8 mouse cellular contexts compared by ENCODE assay signal in genomic region chr11:78826442-78827013, GRCm38 (mm10). TPM values are rescaled to one million over a fixed set of nuclear protein-coding genes. Genes with fewer than 3 reads are reported as not detected.
DNase-seq lines count a peak whose midpoint lies in the region; ATAC-seq lines count a peak whose summit lies in the region.

TSS of gene Lyrm9 (plus strand) at chr11:78826584.

- under 1% methylated on average over 28 of the region's 51 CpGs for whole genome bisulfite sequencing in hindbrain, embryonic 16.5 days
- WGBS in macrophage (ENCODE audit: missing documents), result 1% methylated on average over 51 of the region's 51 CpGs

- no peaks in the 10 kb centered on the region for H3K9me3 ChIP-seq in hindbrain, embryonic 16.5 days (ENCODE audit: control insufficient read depth, low read length)

- H3K36me3 ChIP-seq in hindbrain, embryonic 16.5 days (ENCODE audit: control insufficient read depth, insufficient read depth, low read length), result no peaks in the 10 kb centered on the region
- no peaks in the 10 kb centered on the region for H3K36me3 ChIP-seq in macrophage (ENCODE audit: inconsistent target)

- H3K9ac ChIP-seq in hindbrain, embryonic 16.5 days (ENCODE audit: low read depth, low read length), result peak within 1 kb of the TSS; percentile 84

- no peaks in the 10 kb centered on the region for H3K27me3 ChIP-seq in hindbrain, embryonic 16.5 days (replicated peaks; ENCODE audit: control insufficient read depth, insufficient read depth, low read length)

- H3K27ac ChIP-seq in hindbrain, embryonic 16.5 days (ENCODE audit: low read depth, low read length), result peak within 1 kb of the TSS; percentile 86
- H3K27ac ChIP-seq in macrophage, result peak within 1 kb of the TSS; percentile 42

- peak; percentile 90 for ATAC-seq in hindbrain, embryonic 16.5 days

- H3K4me1 ChIP-seq in hindbrain, embryonic 16.5 days (ENCODE audit: control insufficient read depth, insufficient read depth, low read depth, low read length), result peaks cover 7% of the 10 kb centered on the region

- no peaks in the 10 kb centered on the region for H3K79me2 ChIP-seq in macrophage (ENCODE audit: inconsistent target)

- H3K4me3 ChIP-seq in hindbrain, embryonic 16.5 days (ENCODE audit: low read length), result peak within 1 kb of the TSS; percentile 76
- peak within 1 kb of the TSS; percentile 47 for H3K4me3 ChIP-seq in macrophage (ENCODE audit: inconsistent target)

- peak; percentile 93 for DNase-seq in T-cell, adult 2 months (ENCODE audit: low spot score)
- peak; percentile 97 for DNase-seq in cerebellum, postnatal 36 days
- DNase-seq in gastrocnemius, adult 18-20 months (ENCODE audit: low spot score), result peak; percentile 98
- peak; percentile 95 to 97 for DNase-seq in left cerebral cortex, adult 18-20 months (ENCODE audit: low spot score in 2 of 2)
- peak; percentile 92 for DNase-seq in right cerebral cortex, adult 18-20 months
- peak; percentile 95 for DNase-seq in urinary bladder, postnatal 14 days (ENCODE audit: low spot score)

- H3K4me2 ChIP-seq in hindbrain, embryonic 16.5 days (ENCODE audit: low read length), result peak within 1 kb of the TSS; percentile 76

RNA-seq across cellular contexts. Expression of gene Lyrm9, which starts in this region (rescaled TPM):
- 10 to 100 TPM; 12.3 to 17.3 TPM for total RNA-seq in gastrocnemius, adult 18-20 months (2021)
- 36.2 and 48.4 TPM in 2 replicates for polyA plus RNA-seq in hindbrain, embryonic 16.5 days (2015; fragmentation: Nextera tagmentation; extraction: Ambion mirVana)
- 10 to 100 TPM; 28.1 to 32.5 TPM for total RNA-seq in left cerebral cortex, adult 18-20 months (2021)
- 10 to 100 TPM in 6 of 26 experiments, 1 to 10 TPM in 17, under 1 TPM in 3; 0.50 to 18.2 (median 6.6) TPM for total RNA-seq in macrophage (2018; cell fraction: chromatin; rRNA removed)
- total RNA-seq in macrophage (2018; cell fraction: cytosol; rRNA removed), result 1 to 10 TPM in 25 of 26 experiments, under 1 TPM in 1; 0.94 to 7.3 (median 4.0) TPM
- total RNA-seq in macrophage (2018; cell fraction: nucleus; rRNA removed), result 10 to 100 TPM in 3 of 26 experiments, 1 to 10 TPM in 22, under 1 TPM in 1; 0.63 to 16.6 (median 4.7) TPM
- polyA plus RNA-seq in macrophage (2018), result 5.5 to 12.6 TPM (median 11.4 TPM) in 3 replicates

Comparison
In these comparisons a context has a peak if more than half of its experiments do, and no peak if none do; other contexts are left out.
1. Peak in every context shown above with its lines: DNase-seq, ATAC-seq, H3K4me3 ChIP-seq and H3K27ac ChIP-seq.